Mouse (Mus musculus) MEL (cell line): ENCODE measurements around the gene Bsn. TPM values are rescaled to one million over a fixed set of nuclear protein-coding genes. Genes with fewer than 3 reads are reported as not detected.

Experiments
- DNase-seq: peaks from one replicate; pipeline ENCODE4 v3.0.0; 2011; ENCODE audit warnings: low read depth, low spot score
- H3K27ac ChIP-seq: 2 replicates; pipeline ENCODE4 v1.5.1; 2012; ENCODE audit warnings: low read depth, mild to moderate bottlenecking, control low read depth, low read length, moderate library complexity; ENCODE audit not compliant: control insufficient read depth
- H3K27me3 ChIP-seq, 2 experiments: fragments of 150-350 bp in 1 of 2; sonication (generic) in 1 of 2; 2 replicates each; pipeline ENCODE4 v1.6.1; 2012; ENCODE audit warnings: low read length in 2 of 2, mild to moderate bottlenecking in 2 of 2, improper control_type of control experiment in 1 of 2, moderate library complexity in 1 of 2; ENCODE audit not compliant: insufficient read depth in 2 of 2, control insufficient read depth in 1 of 2
- H3K36me3 ChIP-seq, 2 experiments: 2 replicates each; pipeline ENCODE4 v1.6.1; 2012 to 2014; ENCODE audit warnings: low read length in 2 of 2, improper control_type of control experiment in 1 of 2, inconsistent platforms in 1 of 2, mild to moderate bottlenecking in 1 of 2; ENCODE audit not compliant: insufficient read depth in 2 of 2, control insufficient read depth in 1 of 2
- H3K4me1 ChIP-seq, 2 experiments: fragments of 150-350 bp in 1 of 2; sonication (generic) in 1 of 2; 2 replicates each; pipeline ENCODE4 v1.6.1; 2012; ENCODE audit warnings: low read length in 2 of 2, improper control_type of control experiment in 1 of 2, mild to moderate bottlenecking in 1 of 2; ENCODE audit not compliant: insufficient read depth in 2 of 2, control insufficient read depth in 1 of 2
- H3K4me3 ChIP-seq, 2 experiments: fragments of 150-350 bp in 1 of 2; sonication (generic) in 1 of 2; 2 replicates each; pipeline ENCODE4 v1.5.1; 2012; ENCODE audit warnings: low read depth in 2 of 2, low read length in 2 of 2, mild to moderate bottlenecking in 2 of 2, moderate library complexity in 2 of 2, control low read depth in 1 of 2, improper control_type of control experiment in 1 of 2; ENCODE audit not compliant: control insufficient read depth in 1 of 2, insufficient read depth in 1 of 2
- H3K79me2 ChIP-seq: 2 replicates; pipeline ENCODE4 v1.6.1; 2012; ENCODE audit warnings: mild to moderate bottlenecking, low read length, moderate library complexity; ENCODE audit not compliant: control insufficient read depth, poor library complexity, insufficient read depth
- H3K9ac ChIP-seq: 2 replicates; pipeline ENCODE4 v1.6.1; 2012; ENCODE audit warnings: low read depth, mild to moderate bottlenecking, control low read depth, low read length, moderate library complexity; ENCODE audit not compliant: control insufficient read depth, poor library complexity, severe bottlenecking
- H3K9me3 ChIP-seq: fragments of 150-350 bp; sonication (generic); replicated peaks from 2 replicates; pipeline ENCODE4 v1.6.1; 2012; ENCODE audit warnings: mild to moderate bottlenecking, low read length, improper control_type of control experiment, moderate library complexity; ENCODE audit not compliant: insufficient read depth
- BHLHE40 ChIP-seq: IDR thresholded peaks from 2 replicates; pipeline ENCODE4 v1.6.1; 2012; ENCODE audit warnings: low read depth, mild to moderate bottlenecking, inconsistent platforms, low read length, improper control_type of control experiment, borderline replicate concordance
- CTCF ChIP-seq, 3 experiments: IDR thresholded peaks in 2 of 3; conservative IDR thresholded peaks in 1 of 3; 2 replicates each; pipeline ENCODE4 v1.5.1; 2011 to 2012; ENCODE audit warnings: low read length in 3 of 3, low read depth in 2 of 3, mild to moderate bottlenecking in 2 of 3, improper control_type of control experiment in 1 of 3, inconsistent platforms in 1 of 3, mixed read lengths in 1 of 3, moderate library complexity in 1 of 3; ENCODE audit not compliant: control insufficient read depth in 1 of 3, insufficient read depth in 1 of 3, poor library complexity in 1 of 3, severe bottlenecking in 1 of 3
- ETS1 ChIP-seq: IDR thresholded peaks from 2 replicates; pipeline ENCODE4 v1.6.1; 2012; ENCODE audit warnings: low read depth, mild to moderate bottlenecking, inconsistent platforms, low read length, improper control_type of control experiment, moderate library complexity
- GATA1 ChIP-seq: IDR thresholded peaks from 2 replicates; pipeline ENCODE4 v1.6.1; 2011; ENCODE audit warnings: low read depth, low read length, improper control_type of control experiment
- JUND ChIP-seq: IDR thresholded peaks from 2 replicates; pipeline ENCODE4 v1.6.1; 2011; ENCODE audit warnings: low read depth, mild to moderate bottlenecking, improper control_type of control experiment, low read length
- MAX ChIP-seq: IDR thresholded peaks from 2 replicates; pipeline ENCODE4 v1.6.1; 2011; ENCODE audit warnings: low read length, improper control_type of control experiment
- MYC ChIP-seq: IDR thresholded peaks from 2 replicates; pipeline ENCODE4 v1.6.1; 2011; ENCODE audit warnings: low read depth, mild to moderate bottlenecking, low read length, improper control_type of control experiment, moderate library complexity
- POLR2AphosphoS2 ChIP-seq: IDR thresholded peaks from 2 replicates; pipeline ENCODE4 v1.6.1; 2011; ENCODE audit warnings: low read length, improper control_type of control experiment
- POLR2AphosphoS5 ChIP-seq: IDR thresholded peaks from 2 replicates; pipeline ENCODE4 v1.6.1; 2012; ENCODE audit warnings: low read depth, borderline replicate concordance, mild to moderate bottlenecking, inconsistent platforms, low read length, moderate library complexity, mixed read lengths
- RCOR1 ChIP-seq: IDR thresholded peaks from 2 replicates; pipeline ENCODE4 v1.6.1; 2012; ENCODE audit warnings: low read depth, mild to moderate bottlenecking, inconsistent platforms, low read length, improper control_type of control experiment
- TAL1 ChIP-seq: IDR thresholded peaks from 2 replicates; pipeline ENCODE4 v1.6.1; 2012; ENCODE audit warnings: mild to moderate bottlenecking, inconsistent platforms, low read length, moderate library complexity, mixed read lengths
- TBP ChIP-seq: IDR thresholded peaks from 2 replicates; pipeline ENCODE4 v1.8.0; 2011; ENCODE audit warnings: low read depth, low read length, improper control_type of control experiment
- ZKSCAN1 ChIP-seq: IDR thresholded peaks from 2 replicates; pipeline ENCODE4 v1.6.1; 2012; ENCODE audit warnings: low read depth, mild to moderate bottlenecking, inconsistent platforms, low read length, improper control_type of control experiment, moderate library complexity
- ZMIZ1 ChIP-seq: IDR thresholded peaks from 2 replicates; pipeline ENCODE4 v1.6.1; 2012; ENCODE audit warnings: low read depth, mild to moderate bottlenecking, inconsistent platforms, low read length, improper control_type of control experiment, moderate library complexity
- ZNF384 ChIP-seq: IDR thresholded peaks from 2 replicates; pipeline ENCODE4 v1.6.1; 2012; ENCODE audit warnings: low read depth, mild to moderate bottlenecking, inconsistent platforms, low read length, improper control_type of control experiment
- polyA plus RNA-seq, 2 experiments: library from polyadenylated mRNA; stranded (reverse) in 1 of 2; unstranded in 1 of 2; fragments of >175 nt in 1 of 2; fragments of >200 nt in 1 of 2; gene quantifications; 2 replicates each; pipeline versions ENCODE4 v1.2.1 to v1.2.4; 2012; ENCODE audit warnings: low replicate concordance in 2 of 2, low read depth in 1 of 2; ENCODE audit not compliant: insufficient read length in 2 of 2, insufficient read depth in 1 of 2, missing spikeins in 1 of 2
- total RNA-seq: library from RNA; depleted of rRNA; stranded (reverse); fragments of 300-350 nt; gene quantifications from 2 replicates; pipeline ENCODE4 v1.2.3, GENCODE M21; 2012

Bsn gene
- total and polyA plus RNA-seq, 3 experiments: 3.5 to 5.6 TPM; not detected in 1

GRCm38 (mm10) chr9:108104766-108105548 is 85.2 kb downstream of the Bsn start (continued):
- peak; percentile 55; the same call in 1 of the 2 replicates for TF ChIP-seq ETS1
- no peak for TF ChIP-seq ZNF384
- peak; percentile 39; the same call in 1 of the 2 replicates for TF ChIP-seq TBP
- no peak for TF ChIP-seq GATA1
- TF ChIP-seq MAX: peak; percentile 94
- no peak for TF ChIP-seq POLR2AphosphoS5
- TF ChIP-seq POLR2AphosphoS2: no peak
- TF ChIP-seq BHLHE40: peak; percentile 69
- no peak for TF ChIP-seq RCOR1
- TF ChIP-seq TAL1: no peak
- TF ChIP-seq JUND: no peak

DNA sequence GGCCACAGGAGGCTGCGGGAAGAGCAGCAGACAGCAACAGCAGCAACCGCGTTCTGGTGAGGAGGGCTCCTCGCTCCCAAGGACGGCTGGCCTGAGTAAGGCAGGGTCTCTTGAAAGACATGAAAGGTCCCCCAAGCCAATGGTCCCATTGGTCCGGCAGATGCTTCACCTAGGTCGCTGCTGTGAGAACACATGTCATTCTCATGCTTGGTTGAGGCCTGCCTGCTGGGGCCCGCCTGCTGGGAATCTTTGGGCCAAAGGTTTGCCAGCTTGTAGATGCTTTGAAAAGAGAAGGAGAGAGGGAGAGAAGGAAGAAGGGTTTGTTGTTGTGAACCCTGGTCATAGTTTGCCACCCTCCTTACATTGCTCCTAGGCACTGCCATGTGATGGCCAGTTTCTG is 90.6 kb downstream of the Bsn start:
- peaks cover 0 to 9% of the 10 kb centered on the region in 2 experiments; a peak in 2 of 4 replicates for H3K36me3 ChIP-seq
- H3K4me3 ChIP-seq: no peak overlapping the region
- H3K9ac ChIP-seq: no peak overlapping the region
- H3K4me1 ChIP-seq: peaks cover 3 to 18% of the 10 kb centered on the region in 2 experiments
- H3K9me3 ChIP-seq: no peaks in the 10 kb centered on the region
- no peak for TF ChIP-seq ZKSCAN1
- no peak for TF ChIP-seq GATA1
- no peak for TF ChIP-seq POLR2AphosphoS5
- peaks cover 12% of the 10 kb centered on the region for H3K79me2 ChIP-seq
- no peak for DNase-seq
- H3K27me3 ChIP-seq: no peaks in the 10 kb centered on the region
- no peak overlapping the region for H3K27ac ChIP-seq

DNA sequence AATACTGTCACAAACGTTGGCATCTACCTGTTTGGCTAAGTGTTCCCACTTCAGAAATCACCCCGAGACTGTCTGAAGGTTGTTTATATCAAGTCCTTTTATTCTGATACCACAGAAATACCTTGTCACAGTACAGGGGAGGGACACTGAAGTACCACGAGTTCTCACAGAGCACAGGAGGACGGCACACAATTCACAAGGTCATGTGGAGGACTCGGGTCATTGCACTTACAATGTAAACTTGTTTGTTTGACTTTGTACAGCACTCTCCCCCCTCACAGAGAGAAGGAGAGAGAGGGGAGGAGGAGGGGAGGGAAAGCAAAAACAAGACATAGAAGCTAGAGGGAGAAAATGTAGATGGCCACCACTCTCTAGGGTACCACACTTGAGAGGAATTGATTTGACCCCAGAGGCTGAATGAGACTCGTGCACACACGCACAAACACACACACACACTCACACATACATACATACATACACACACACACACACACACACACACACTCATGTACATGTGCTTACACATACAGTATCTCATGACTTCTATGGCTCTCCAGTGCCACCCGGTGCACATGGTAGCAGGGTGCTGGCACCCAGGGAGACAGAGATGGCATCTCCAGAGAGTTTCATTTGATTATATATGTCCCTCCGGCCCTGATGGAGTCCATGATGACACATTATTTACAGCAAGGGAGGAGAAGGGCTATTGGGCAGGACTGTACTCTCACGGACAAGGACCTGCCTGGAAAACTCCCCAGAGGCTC is 94.1 kb downstream of the Bsn start:
- peak overlapping the region; percentile 11 to 30; a peak in 3 of 4 replicates for H3K4me3 ChIP-seq
- peaks cover 3 to 10% of the 10 kb centered on the region in 2 experiments; a peak in 3 of 4 replicates for H3K4me1 ChIP-seq

More for the DNA sequence above, 94.1 kb downstream of the Bsn start:
- TF ChIP-seq CTCF (IDR thresholded peaks at IDR 0.05 in 2 of 3, conservative IDR thresholded peaks at IDR 0.05 in 1 of 3; ENCODE audit: control insufficient read depth in 1 of 3, insufficient read depth in 1 of 3, low read depth in 2 of 3, low read length in 3 of 3, poor library complexity in 1 of 3, severe bottlenecking in 1 of 3) (peak in 2 of 3 experiments; percentile 7 to 22; a peak in 2 of 6 replicates), ZMIZ1 (no peak), MYC (0 out of 2 replicates have a peak, but pooled peaks have one; percentile 26)
- DNase-seq: no peak
- Histone ChIP-seq H3K79me2 (peaks cover 10% of the 10 kb centered on the region), H3K9ac (peak overlapping the region; percentile 34; the same call in 1 of the 2 replicates), H3K27ac (peak overlapping the region; percentile 30), H3K9me3 (no peaks in the 10 kb centered on the region), H3K36me3 (no peaks in the 10 kb centered on the region), H3K27me3 (no peaks in the 10 kb centered on the region)
